Mouse (Mus musculus): Measurements from ENCODE around the gene Fxyd4. TPM values are rescaled to one million over a fixed set of nuclear protein-coding genes. Genes with fewer than 3 reads are reported as not detected.

Gene Fxyd4
- total RNA-seq, 2 experiments from 2014 or later, result not detected

DNA sequence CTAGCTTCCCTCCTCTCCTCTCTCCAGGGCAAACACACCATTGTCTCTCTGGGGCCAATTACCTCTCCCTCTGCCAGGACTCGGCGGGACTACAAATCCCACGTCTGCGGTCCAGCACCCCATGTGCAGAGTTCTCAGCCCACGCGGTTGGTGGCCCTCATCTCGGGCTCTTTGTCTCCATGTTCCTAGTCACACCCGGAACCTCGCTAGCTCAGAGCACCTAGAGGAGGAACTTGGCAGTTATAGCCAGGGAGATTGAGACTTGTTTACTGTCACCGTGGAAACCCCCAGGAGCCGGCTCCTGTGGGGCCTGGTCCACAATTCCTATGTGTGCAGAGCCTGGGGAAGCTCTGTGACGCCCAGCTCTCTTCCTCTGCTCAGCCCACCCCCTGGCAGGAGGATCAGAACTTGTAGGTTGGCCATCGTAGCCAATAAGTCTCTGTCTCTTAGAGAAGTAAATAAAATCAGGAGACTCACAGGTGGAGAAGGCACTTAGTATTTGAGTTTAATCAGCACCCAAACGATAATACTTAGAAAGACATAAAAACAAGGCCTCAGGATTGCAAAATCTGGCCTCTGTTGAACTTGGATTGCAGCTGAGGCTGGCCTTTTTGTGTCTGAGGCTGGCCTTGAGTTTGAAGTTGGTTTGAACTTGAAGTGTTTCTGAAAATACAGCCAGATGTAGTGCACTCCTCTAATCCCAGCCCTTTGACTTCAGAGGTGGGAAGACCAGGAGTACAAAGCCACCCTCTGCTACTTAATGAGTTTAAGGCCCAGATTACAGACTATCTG, 45.9 kb downstream of the Fxyd4 start:
- DNase-seq (ENCODE audit: low spot score), result no peak

DNA sequence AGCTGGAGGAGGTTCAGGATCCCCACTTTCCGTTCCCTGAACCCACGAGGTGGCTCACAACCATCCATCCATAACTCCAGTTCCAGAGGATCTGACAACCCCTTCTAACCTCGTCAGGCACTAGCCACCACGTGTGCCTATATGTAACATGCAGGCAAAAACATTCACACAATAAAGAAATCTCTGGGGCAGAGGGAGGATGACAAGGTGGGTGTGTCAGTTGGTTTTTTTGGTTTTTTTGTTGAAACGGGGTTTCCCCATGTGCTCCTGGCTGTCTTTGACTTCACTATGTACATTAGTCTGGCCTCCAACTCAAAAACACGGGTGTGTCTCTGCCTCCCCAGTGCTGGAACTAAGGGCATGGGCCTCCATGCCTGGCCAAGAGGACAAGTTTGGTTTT, 47.2 kb downstream of the Fxyd4 start:
- DNase-seq (ENCODE audit: low spot score), result no peak

- DNase-seq (ENCODE audit: low spot score), result no peak
Observed at GRCm38 (mm10) chr6:117888642-117889096, 48.8 kb downstream of the Fxyd4 start.

DNA sequence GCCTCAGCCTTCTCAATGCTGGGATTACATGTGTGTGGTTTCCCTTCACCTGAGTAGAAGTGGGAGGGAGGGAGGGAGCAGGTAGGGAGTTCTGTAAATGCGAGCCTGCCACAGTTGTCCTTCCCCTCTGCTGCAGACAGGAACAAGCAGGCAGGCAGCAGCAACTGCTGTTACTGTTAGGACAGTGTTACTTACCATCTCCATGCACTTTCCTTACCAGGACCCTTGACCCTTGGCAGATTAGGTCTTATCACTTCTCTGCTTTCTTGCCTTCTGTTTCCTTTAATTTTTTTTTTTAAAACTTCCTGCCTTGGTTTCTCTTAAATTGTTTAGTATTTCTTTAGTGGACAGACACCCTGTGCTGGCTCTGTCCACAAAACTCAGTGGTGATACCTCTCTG, 49.5 kb downstream of the Fxyd4 start:
- no peak for DNase-seq (ENCODE audit: low spot score)

- no peak for DNase-seq (ENCODE audit: low spot score)
Observed at GRCm38 (mm10) chr6:117885943-117886342, 51.5 kb downstream of the Fxyd4 start.

Small RNA genes lying within 50 kb of the gene (microRNA-seq; reads per million reads assigned to microRNA genes)
- not detected for gene Gm25535

Other genes starting within 250 kb of the Fxyd4 start
- gene Zfp637, start 96.5 kb downstream of the Fxyd4 start, total RNA-seq (2021), result 10 to 100 TPM; 40.6 to 45.1 TPM
- 1 to 10 TPM; 1.2 to 1.4 TPM for gene Zfp239, start 75.6 kb downstream of the Fxyd4 start, total RNA-seq (2021)
- 100 to 1,000 TPM in 1 of 2 experiments, 10 to 100 TPM in 1; 83.2 to 106 TPM for gene Hnrnpf, start 37.4 kb downstream of the Fxyd4 start, total RNA-seq (2021)
- gene Rasgef1a, start 73.7 kb upstream of the Fxyd4 start, total RNA-seq (2021), result under 1 TPM; 0.09 to 0.26 TPM
- gene Csgalnact2, start 201.4 kb upstream of the Fxyd4 start, total RNA-seq (2021), result 10 to 100 TPM; 28.6 to 30.2 TPM

Measured in gastrocnemius, adult 18-20 months (tissue).